Mouse (Mus musculus) embryonic facial prominence, embryonic 10.5 days (tissue): Measurements from ENCODE around the gene Angptl8. TPM values are rescaled to one million over a fixed set of nuclear protein-coding genes. Genes with fewer than 3 reads are reported as not detected.

Experiments
- DNase-seq: peaks from one replicate; pipeline ENCODE4 v3.0.0-alpha.2; 2017; ENCODE audit warnings: low spot score
- H3K27ac ChIP-seq: fragments of 300-500 bp; sonication (generic); replicated peaks from 2 replicates; pipeline ENCODE4 v1.5.1; 2016; ENCODE audit warnings: mild to moderate bottlenecking
- H3K27me3 ChIP-seq: fragments of 300-500 bp; sonication (generic); replicated peaks from 2 replicates; pipeline ENCODE4 v1.6.1; 2016; ENCODE audit warnings: low read depth, mild to moderate bottlenecking; ENCODE audit not compliant: poor library complexity, severe bottlenecking
- H3K36me3 ChIP-seq: fragments of 300-500 bp; sonication (generic); replicated peaks from 2 replicates; pipeline ENCODE4 v1.6.1; 2016; ENCODE audit warnings: mild to moderate bottlenecking, moderate library complexity
- H3K4me1 ChIP-seq: fragments of 300-500 bp; sonication (generic); 2 replicates; pipeline ENCODE4 v1.6.1; 2016
- H3K4me3 ChIP-seq: fragments of 300-500 bp; sonication (generic); 2 replicates; pipeline ENCODE4 v1.5.1; 2016; ENCODE audit warnings: mild to moderate bottlenecking, moderate library complexity
- H3K9me3 ChIP-seq: fragments of 300-500 bp; sonication (generic); 2 replicates; pipeline ENCODE4 v1.6.1; 2016; ENCODE audit warnings: mild to moderate bottlenecking
- WGBS: fragments of 180-500 bp; shearing (Covaris S2); methylation state at CpG from one replicate; pipeline ENCODE4 v1.1.7; 2016; 5-methylcytosine and 5-hydroxymethylcytosine counted together
- polyA plus RNA-seq: library from polyadenylated mRNA; unstranded; fragments of >200 nt; fragmentation: Nextera tagmentation; extraction: Ambion mirVana; gene quantifications from 2 replicates; pipeline ENCODE4 v1.2.1, GENCODE M21; 2016

Gene Angptl8
- polyA plus RNA-seq, 1 experiment from 2014 or later = 0.52 TPM

GRCm38 (mm10) chr9:21797921-21798344, 37.4 kb upstream of the Angptl8 start:
- Histone ChIP-seq H3K27ac (peak overlapping the region; percentile 96), H3K36me3 (peaks cover 60% of the 10 kb centered on the region), H3K4me1 (peaks cover 50% of the 10 kb centered on the region), H3K4me3 (peak overlapping the region; percentile 72), H3K9me3 (no peaks in the 10 kb centered on the region), H3K27me3 (no peaks in the 10 kb centered on the region)
- peak; percentile 89 for DNase-seq
- WGBS = under 1% methylated on average over 25 of the region's 26 CpGs

- H3K4me1 ChIP-seq = peaks cover 50% of the 10 kb centered on the region
- peak within 1 kb of the TSS; percentile 96 for H3K27ac ChIP-seq
- H3K4me3 ChIP-seq = peak within 1 kb of the TSS; percentile 72
- no peaks in the 10 kb centered on the region for H3K9me3 ChIP-seq
- DNase-seq = peak; percentile 92
- under 1% methylated on average over 52 of the region's 52 CpGs for WGBS
- H3K36me3 ChIP-seq = peaks cover 55% of the 10 kb centered on the region
- H3K27me3 ChIP-seq = no peaks in the 10 kb centered on the region
Observed at GRCm38 (mm10) chr9:21798345-21799009, 36.8 kb upstream of the Angptl8 start, which contains the start of gene Kank2. TSS of gene Kank2 (minus strand) at chr9:21798744.

GRCm38 (mm10) chr9:21799010-21799350, 36.3 kb upstream of the Angptl8 start:
- Histone ChIP-seq H3K4me3 (peak overlapping the region; percentile 72), H3K27ac (peak overlapping the region; percentile 96), H3K27me3 (no peaks in the 10 kb centered on the region), H3K4me1 (peaks cover 50% of the 10 kb centered on the region), H3K9me3 (no peaks in the 10 kb centered on the region), H3K36me3 (peaks cover 50% of the 10 kb centered on the region)
- no peak for DNase-seq
- 54% methylated on average over 3 of the region's 3 CpGs for WGBS

GRCm38 (mm10) chr9:21801121-21801520, 34.2 kb upstream of the Angptl8 start:
- peaks cover 29% of the 10 kb centered on the region for H3K36me3 ChIP-seq
- no peak for DNase-seq
- no peaks in the 10 kb centered on the region for H3K27me3 ChIP-seq
- WGBS = 81% methylated on average over 7 of the region's 7 CpGs
- no peak overlapping the region for H3K27ac ChIP-seq
- no peaks in the 10 kb centered on the region for H3K9me3 ChIP-seq
- H3K4me1 ChIP-seq = peaks cover 40% of the 10 kb centered on the region
- H3K4me3 ChIP-seq = no peak overlapping the region

GRCm38 (mm10) chr9:21801591-21801990, 33.7 kb upstream of the Angptl8 start:
- no peak for DNase-seq
- 90% methylated on average over 7 of the region's 7 CpGs for WGBS
- Histone ChIP-seq H3K27ac (no peak overlapping the region), H3K27me3 (no peaks in the 10 kb centered on the region), H3K4me1 (peaks cover 35% of the 10 kb centered on the region), H3K4me3 (no peak overlapping the region), H3K36me3 (peaks cover 26% of the 10 kb centered on the region), H3K9me3 (no peaks in the 10 kb centered on the region)

- H3K27ac ChIP-seq = peak overlapping the region; percentile 36; the same call in 1 of the 2 replicates
- WGBS = 43% methylated on average over 13 of the region's 13 CpGs
- H3K9me3 ChIP-seq = no peaks in the 10 kb centered on the region
- H3K27me3 ChIP-seq = no peaks in the 10 kb centered on the region
- H3K4me3 ChIP-seq = no peak overlapping the region
- peaks cover 14% of the 10 kb centered on the region for H3K4me1 ChIP-seq
- peak; percentile 85 for DNase-seq
- H3K36me3 ChIP-seq = peaks cover 26% of the 10 kb centered on the region
Observed at GRCm38 (mm10) chr9:21803986-21804644, 31.2 kb upstream of the Angptl8 start.

GRCm38 (mm10) chr9:21806363-21806762, 28.9 kb upstream of the Angptl8 start:
- DNase-seq = no peak
- WGBS = 65% methylated on average over 3 of the region's 3 CpGs
- Histone ChIP-seq H3K4me1 (peaks cover 4% of the 10 kb centered on the region), H3K27ac (no peak overlapping the region), H3K36me3 (peaks cover 35% of the 10 kb centered on the region), H3K27me3 (no peaks in the 10 kb centered on the region), H3K4me3 (no peak overlapping the region), H3K9me3 (no peaks in the 10 kb centered on the region)

GRCm38 (mm10) chr9:21806976-21807375, 28.3 kb upstream of the Angptl8 start:
- H3K9me3 ChIP-seq = no peaks in the 10 kb centered on the region
- H3K4me1 ChIP-seq = peaks cover 4% of the 10 kb centered on the region
- peaks cover 35% of the 10 kb centered on the region for H3K36me3 ChIP-seq
- 90% methylated on average over 11 of the region's 11 CpGs for WGBS
- DNase-seq = no peak
- no peak overlapping the region for H3K4me3 ChIP-seq
- no peak overlapping the region for H3K27ac ChIP-seq
- no peaks in the 10 kb centered on the region for H3K27me3 ChIP-seq

GRCm38 (mm10) chr9:21808561-21808960, 26.7 kb upstream of the Angptl8 start:
- H3K27ac ChIP-seq = no peak overlapping the region
- no peaks in the 10 kb centered on the region for H3K27me3 ChIP-seq
- peaks cover 4% of the 10 kb centered on the region for H3K4me1 ChIP-seq
- no peak overlapping the region for H3K4me3 ChIP-seq
- peaks cover 41% of the 10 kb centered on the region for H3K36me3 ChIP-seq
- no peaks in the 10 kb centered on the region for H3K9me3 ChIP-seq
- no peak for DNase-seq
- WGBS = 63% methylated on average over 3 of the region's 3 CpGs

GRCm38 (mm10) chr9:21811170-21811569, 24.1 kb upstream of the Angptl8 start:
- Histone ChIP-seq H3K9me3 (no peaks in the 10 kb centered on the region), H3K27ac (no peak overlapping the region), H3K4me1 (no peaks in the 10 kb centered on the region), H3K27me3 (no peaks in the 10 kb centered on the region), H3K4me3 (no peak overlapping the region), H3K36me3 (peaks cover 64% of the 10 kb centered on the region)
- no peak for DNase-seq
- 91% methylated on average over 5 of the region's 5 CpGs for WGBS

GRCm38 (mm10) chr9:21816716-21817305, 18.5 kb upstream of the Angptl8 start:
- H3K36me3 ChIP-seq = peaks cover 78% of the 10 kb centered on the region
- DNase-seq = no peak
- 79% methylated on average over 9 of the region's 9 CpGs for WGBS
- H3K9me3 ChIP-seq = no peaks in the 10 kb centered on the region
- H3K27ac ChIP-seq = no peak overlapping the region
- peaks cover 6% of the 10 kb centered on the region; the same call in 1 of the 2 replicates for H3K4me1 ChIP-seq
- H3K27me3 ChIP-seq = no peaks in the 10 kb centered on the region
- no peak overlapping the region for H3K4me3 ChIP-seq

- Histone ChIP-seq H3K36me3 (peaks cover 65% of the 10 kb centered on the region), H3K4me1 (peaks cover 6% of the 10 kb centered on the region; the same call in 1 of the 2 replicates), H3K9me3 (no peaks in the 10 kb centered on the region), H3K4me3 (no peak overlapping the region), H3K27me3 (no peaks in the 10 kb centered on the region), H3K27ac (no peak overlapping the region)
- no peak for DNase-seq
- WGBS = 86% methylated on average over 4 of the region's 4 CpGs
Observed at GRCm38 (mm10) chr9:21818125-21818524, 17.2 kb upstream of the Angptl8 start.

- Histone ChIP-seq H3K9me3 (no peaks in the 10 kb centered on the region), H3K4me1 (peaks cover 6% of the 10 kb centered on the region; the same call in 1 of the 2 replicates), H3K4me3 (no peak overlapping the region), H3K27ac (no peak overlapping the region), H3K36me3 (peaks cover 60% of the 10 kb centered on the region), H3K27me3 (no peaks in the 10 kb centered on the region)
- WGBS = 92% methylated on average over 6 of the region's 6 CpGs
- DNase-seq = no peak
Observed at GRCm38 (mm10) chr9:21818561-21818960, 16.7 kb upstream of the Angptl8 start.
